Comparison of ENCODE assay signal across 8 mouse cellular contexts in the genomic region with DNA sequence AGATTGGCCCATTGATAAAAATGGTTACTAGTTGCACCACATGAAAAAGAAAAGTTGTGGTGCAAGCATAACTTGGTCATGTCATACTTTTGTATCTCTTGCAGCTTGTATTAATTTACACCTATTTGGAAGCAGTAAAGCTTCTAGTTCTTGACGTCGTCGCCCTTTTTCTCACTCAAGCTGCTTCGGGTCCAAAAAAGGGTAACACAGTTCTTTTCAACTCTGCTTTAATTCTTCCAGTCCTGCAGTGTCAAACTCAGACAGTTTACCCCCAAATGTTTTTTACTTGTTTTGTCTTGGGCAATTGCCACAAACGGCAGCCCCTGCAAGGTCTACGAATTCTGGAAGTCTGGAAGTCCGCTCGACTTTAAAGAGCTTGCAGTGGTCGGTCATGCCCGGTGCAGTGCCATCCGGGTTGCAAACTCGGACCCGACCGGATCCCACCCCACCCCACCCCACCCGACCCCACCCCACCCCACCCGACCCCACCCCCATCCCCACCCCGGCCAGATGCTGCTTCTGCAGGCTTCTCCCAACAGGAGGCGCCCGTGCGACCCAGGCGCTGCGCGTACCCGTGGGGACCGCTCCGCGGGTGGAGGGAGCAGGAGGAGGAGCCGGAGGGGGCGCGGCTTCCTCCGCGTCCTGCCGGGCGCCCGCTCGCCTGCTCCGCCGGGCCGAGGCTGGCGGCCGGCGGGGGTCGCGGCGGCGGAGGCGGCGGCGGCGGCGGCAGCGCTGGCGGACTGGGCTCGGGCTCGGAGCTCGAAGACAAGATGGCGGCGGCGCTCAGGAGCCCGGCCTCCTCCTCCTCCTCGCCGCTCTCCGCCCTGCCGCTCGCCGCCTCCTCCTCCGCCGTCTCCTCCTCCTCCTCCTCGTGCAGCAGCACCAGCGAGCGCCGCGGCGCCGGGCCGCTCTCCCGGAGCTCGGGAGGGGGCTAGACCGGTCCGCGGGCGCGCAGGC. TPM values are rescaled to one million over a fixed set of nuclear protein-coding genes. Genes with fewer than 3 reads are reported as not detected.
DNase-seq lines count a peak whose midpoint lies in the region; ATAC-seq lines count a peak whose summit lies in the region.

A gene (plus strand): TSS at position 673 of the 957 bp plus-strand sequence.

- H3K27me3 ChIP-seq in embryonic facial prominence, embryonic 14.5 days (replicated peaks; ENCODE audit: control insufficient read depth, insufficient read depth, low read length) = no peaks in the 10 kb centered on the region
- no peaks in the 10 kb centered on the region for H3K27me3 ChIP-seq in heart, embryonic 11.5 days (ENCODE audit: control insufficient read depth, insufficient read depth, low read length)
- no peaks in the 10 kb centered on the region for H3K27me3 ChIP-seq in kidney, embryonic 16.5 days (ENCODE audit: insufficient read depth, low read length)
- H3K27me3 ChIP-seq in liver, embryonic 12.5 days (replicated peaks) = peaks cover 70% of the 10 kb centered on the region
- H3K27me3 ChIP-seq in stomach, embryonic 16.5 days (ENCODE audit: control insufficient read depth, insufficient read depth, low read length) = no peaks in the 10 kb centered on the region

- H3K9ac ChIP-seq in embryonic facial prominence, embryonic 14.5 days (ENCODE audit: low read depth, low read length) = peak within 1 kb of the TSS; percentile 95
- H3K9ac ChIP-seq in heart, embryonic 11.5 days (ENCODE audit: low read depth, low read length) = peak within 1 kb of the TSS; percentile 97
- peak within 1 kb of the TSS; percentile 98 for H3K9ac ChIP-seq in kidney, embryonic 16.5 days (replicated peaks; ENCODE audit: low read length)
- H3K9ac ChIP-seq in liver, embryonic 12.5 days = peak within 1 kb of the TSS; percentile 78
- H3K9ac ChIP-seq in stomach, embryonic 16.5 days (ENCODE audit: low read length) = peak within 1 kb of the TSS; percentile 95

- H3K27ac ChIP-seq in embryonic facial prominence, embryonic 14.5 days (replicated peaks; ENCODE audit: low read depth, low read length) = peak within 1 kb of the TSS; percentile 90
- peak within 1 kb of the TSS; percentile 90 for H3K27ac ChIP-seq in heart, embryonic 11.5 days (ENCODE audit: low read depth, low read length)
- peak within 1 kb of the TSS; percentile 89 for H3K27ac ChIP-seq in kidney, embryonic 16.5 days (ENCODE audit: low read length)
- peak within 1 kb of the TSS; percentile 64 for H3K27ac ChIP-seq in liver, embryonic 12.5 days
- H3K27ac ChIP-seq in stomach, embryonic 16.5 days (ENCODE audit: low read length) = peak within 1 kb of the TSS; percentile 90

- peak; percentile 89 for ATAC-seq in embryonic facial prominence, embryonic 14.5 days (ENCODE audit: low read depth)
- ATAC-seq in heart, embryonic 11.5 days (replicated peaks; ENCODE audit: insufficient number of reproducible peaks, low FRiP score, low TSS enrichment) = peak; percentile 73
- peak; percentile 90 for ATAC-seq in kidney, embryonic 16.5 days (ENCODE audit: low FRiP score, low TSS enrichment)
- ATAC-seq in liver, embryonic 12.5 days = peak; percentile 76
- ATAC-seq in stomach, embryonic 16.5 days (ENCODE audit: insufficient read depth, low FRiP score) = peak; percentile 87

- no peaks in the 10 kb centered on the region for H3K9me3 ChIP-seq in embryonic facial prominence, embryonic 14.5 days (ENCODE audit: control insufficient read depth, low read length)
- H3K9me3 ChIP-seq in heart, embryonic 11.5 days (replicated peaks; ENCODE audit: control insufficient read depth, low read length) = no peaks in the 10 kb centered on the region
- H3K9me3 ChIP-seq in kidney, embryonic 16.5 days (ENCODE audit: low read length) = no peaks in the 10 kb centered on the region
- H3K9me3 ChIP-seq in liver, embryonic 12.5 days (replicated peaks) = no peaks in the 10 kb centered on the region
- no peaks in the 10 kb centered on the region for H3K9me3 ChIP-seq in stomach, embryonic 16.5 days (replicated peaks; ENCODE audit: control insufficient read depth, low read length)

- no peaks in the 10 kb centered on the region for H3K36me3 ChIP-seq in embryonic facial prominence, embryonic 14.5 days (ENCODE audit: control insufficient read depth, insufficient read depth, low read length)
- H3K36me3 ChIP-seq in heart, embryonic 11.5 days (ENCODE audit: control insufficient read depth, insufficient read depth, low read length) = no peaks in the 10 kb centered on the region
- H3K36me3 ChIP-seq in kidney, embryonic 16.5 days (ENCODE audit: insufficient read depth, low read length) = no peaks in the 10 kb centered on the region
- no peaks in the 10 kb centered on the region for H3K36me3 ChIP-seq in liver, embryonic 12.5 days
- H3K36me3 ChIP-seq in stomach, embryonic 16.5 days (ENCODE audit: control insufficient read depth, insufficient read depth, low read length) = no peaks in the 10 kb centered on the region

- H3K4me1 ChIP-seq in embryonic facial prominence, embryonic 14.5 days (ENCODE audit: control insufficient read depth, insufficient read depth, low read length) = peaks cover 39% of the 10 kb centered on the region
- H3K4me1 ChIP-seq in heart, embryonic 11.5 days (ENCODE audit: control insufficient read depth, insufficient read depth, low read length) = peaks cover 24% of the 10 kb centered on the region
- H3K4me1 ChIP-seq in kidney, embryonic 16.5 days (ENCODE audit: insufficient read depth, low read length) = peaks cover 32% of the 10 kb centered on the region
- peaks cover 25% of the 10 kb centered on the region for H3K4me1 ChIP-seq in liver, embryonic 12.5 days
- peaks cover 42% of the 10 kb centered on the region for H3K4me1 ChIP-seq in stomach, embryonic 16.5 days (ENCODE audit: control insufficient read depth, insufficient read depth, low read length)

- peak; percentile 70 for DNase-seq in 416B (ENCODE audit: low read depth)
- DNase-seq in adrenal gland, postnatal 25 days = peak; percentile 94
- peak; percentile 93 for DNase-seq in embryonic facial prominence, embryonic 14.5 days (ENCODE audit: low spot score)
- peak; percentile 69 to 83 for DNase-seq in natural killer cell, adult 2 months (ENCODE audit: low spot score in 2 of 2)

- H3K4me3 ChIP-seq in embryonic facial prominence, embryonic 14.5 days (ENCODE audit: low read depth, low read length) = peak within 1 kb of the TSS; percentile 98
- peak within 1 kb of the TSS; percentile 92 for H3K4me3 ChIP-seq in heart, embryonic 11.5 days (ENCODE audit: low read depth, low read length)
- peak within 1 kb of the TSS; percentile 92 for H3K4me3 ChIP-seq in kidney, embryonic 16.5 days (ENCODE audit: low read length)
- H3K4me3 ChIP-seq in liver, embryonic 12.5 days = peak within 1 kb of the TSS; percentile 77
- peak within 1 kb of the TSS; percentile 93 for H3K4me3 ChIP-seq in stomach, embryonic 16.5 days (replicated peaks; ENCODE audit: low read length)

- peak within 1 kb of the TSS; percentile 67 for H3K4me2 ChIP-seq in embryonic facial prominence, embryonic 14.5 days (ENCODE audit: low read depth, low read length)
- peak within 1 kb of the TSS; percentile 74 for H3K4me2 ChIP-seq in heart, embryonic 11.5 days
- H3K4me2 ChIP-seq in kidney, embryonic 16.5 days (replicated peaks; ENCODE audit: low read depth, low read length) = peak within 1 kb of the TSS; percentile 64
- H3K4me2 ChIP-seq in liver, embryonic 12.5 days = peak within 1 kb of the TSS; percentile 88
- H3K4me2 ChIP-seq in stomach, embryonic 16.5 days (ENCODE audit: low read depth, low read length) = peak within 1 kb of the TSS; percentile 72

- 5% methylated on average over 18 of the region's 83 CpGs for WGBS in embryonic facial prominence, embryonic 14.5 days
- 3% methylated on average over 49 of the region's 83 CpGs for WGBS in heart, embryonic 11.5 days (ENCODE audit: insufficient replicate concordance)
- WGBS in kidney, embryonic 16.5 days = 4% methylated on average over 29 of the region's 83 CpGs
- WGBS in liver, embryonic 12.5 days (ENCODE audit: insufficient replicate concordance) = 5% methylated on average over 38 of the region's 83 CpGs
- 3% methylated on average over 57 of the region's 83 CpGs for WGBS in stomach, embryonic 16.5 days

RNA-seq across cellular contexts. Expression of the gene that starts here (rescaled TPM):
- total RNA-seq in adrenal gland, postnatal 25 days (2021) = 64.0 and 72.0 TPM in 2 replicates
- polyA plus RNA-seq in embryonic facial prominence, embryonic 14.5 days (2014; fragmentation: Nextera tagmentation; extraction: Ambion mirVana) = 16.7 and 20.0 TPM in 2 replicates
- 13.9 and 16.2 TPM in 2 replicates for polyA plus RNA-seq in heart, embryonic 11.5 days (2014; fragmentation: Nextera tagmentation; extraction: Ambion mirVana)
- polyA plus RNA-seq in kidney, embryonic 16.5 days (2015; fragmentation: Nextera tagmentation; extraction: Ambion mirVana) = 9.1 and 12.5 TPM in 2 replicates
- 2.7 TPM in 2 replicates for polyA plus RNA-seq in liver, embryonic 12.5 days (2016; fragmentation: Nextera tagmentation; extraction: Ambion mirVana)
- polyA plus RNA-seq in stomach, embryonic 16.5 days (2015; fragmentation: Nextera tagmentation; extraction: Ambion mirVana) = 10.3 and 10.8 TPM in 2 replicates

Comparison
In these comparisons a context has a peak if more than half of its experiments do, and no peak if none do; other contexts are left out.
1. Peak in every context shown above with its lines: DNase-seq, ATAC-seq, H3K4me3 ChIP-seq and H3K27ac ChIP-seq.